Mouse (Mus musculus): ENCODE data around the gene Gm8797. TPM values are rescaled to one million over a fixed set of nuclear protein-coding genes. Genes with fewer than 3 reads are reported as not detected.

Gene Gm8797
- 20.4 and 22.1 TPM in 2 replicates for polyA plus RNA-seq (2015; fragmentation: Nextera tagmentation; extraction: Ambion mirVana)

GRCm38 (mm10) chr3:5750506-5750905 is at the start of gene Gm8797:
Gm8797 (plus strand) TSS chr3:5750806.

